Mouse (Mus musculus): Measurements from ENCODE around the gene Myg1. TPM values are rescaled to one million over a fixed set of nuclear protein-coding genes. Genes with fewer than 3 reads are reported as not detected.

The Myg1 gene
- total and polyA plus RNA-seq, 2 experiments = 25.5 to 32.3 TPM

GRCm38 (mm10) chr15:102377810-102378262, 46.3 kb downstream of the Myg1 start:
- H3K79me2 ChIP-seq (ENCODE audit: control insufficient read depth, insufficient read depth, low read length) = no peaks in the 10 kb centered on the region
- peak; percentile 15 for DNase-seq (ENCODE audit: extremely low read depth, low read depth, low spot score)
- no peak overlapping the region for H3K9ac ChIP-seq (ENCODE audit: low read depth, low read length)
- 38% methylated on average over 10 of the region's 10 CpGs for WGBS
- H3K27me3 ChIP-seq (ENCODE audit: control insufficient read depth, insufficient read depth, low read length) = no peaks in the 10 kb centered on the region
- no peak overlapping the region for H3K4me3 ChIP-seq (ENCODE audit: insufficient read depth, low read depth, low read length)
- H3K36me3 ChIP-seq (ENCODE audit: control insufficient read depth, insufficient read depth, low read length) = no peaks in the 10 kb centered on the region
- TF ChIP-seq POLR2A (IDR thresholded peaks at IDR 0.05; ENCODE audit: extremely low read depth, insufficient read depth, low read length) (no peak), CTCF (IDR thresholded peaks at IDR 0.05; ENCODE audit: low read depth, low read length) (no peak)
- H3K27ac ChIP-seq (replicated peaks; ENCODE audit: insufficient read depth, low read depth, low read length) = peak overlapping the region; percentile 45
- H3K4me1 ChIP-seq (ENCODE audit: control insufficient read depth, insufficient read depth, low read length) = peaks cover 7% of the 10 kb centered on the region; the same call in 1 of the 2 replicates

- H3K4me1 ChIP-seq (ENCODE audit: control insufficient read depth, insufficient read depth, low read length) = 0 out of 2 replicates have a peak, but pooled peaks cover 3% of the 10 kb centered on the region
- WGBS = 1% methylated on average over 7 of the region's 7 CpGs
- H3K79me2 ChIP-seq (ENCODE audit: control insufficient read depth, insufficient read depth, low read length) = no peaks in the 10 kb centered on the region
- no peak overlapping the region for H3K27ac ChIP-seq (replicated peaks; ENCODE audit: insufficient read depth, low read depth, low read length)
- TF ChIP-seq CTCF (IDR thresholded peaks at IDR 0.05; ENCODE audit: low read depth, low read length) = peak; percentile 96
- TF ChIP-seq POLR2A (IDR thresholded peaks at IDR 0.05; ENCODE audit: extremely low read depth, insufficient read depth, low read length) = no peak
- H3K27me3 ChIP-seq (ENCODE audit: control insufficient read depth, insufficient read depth, low read length) = no peaks in the 10 kb centered on the region
- peak; percentile 60 for DNase-seq (ENCODE audit: extremely low read depth, low read depth, low spot score)
- no peak overlapping the region for H3K4me3 ChIP-seq (ENCODE audit: insufficient read depth, low read depth, low read length)
- no peak overlapping the region for H3K9ac ChIP-seq (ENCODE audit: low read depth, low read length)
- H3K36me3 ChIP-seq (ENCODE audit: control insufficient read depth, insufficient read depth, low read length) = no peaks in the 10 kb centered on the region
These were observed 50.1 kb downstream of the Myg1 start for GRCm38 (mm10) chr15:102381575-102381974.

- H3K36me3 ChIP-seq (ENCODE audit: control insufficient read depth, insufficient read depth, low read length) = no peaks in the 10 kb centered on the region
- H3K9ac ChIP-seq (ENCODE audit: low read depth, low read length) = no peak overlapping the region
- DNase-seq (ENCODE audit: extremely low read depth, low read depth, low spot score) = no peak
- no peak overlapping the region for H3K27ac ChIP-seq (replicated peaks; ENCODE audit: insufficient read depth, low read depth, low read length)
- WGBS = 96% methylated on average over 6 of the region's 6 CpGs
- no peaks in the 10 kb centered on the region for H3K27me3 ChIP-seq (ENCODE audit: control insufficient read depth, insufficient read depth, low read length)
- H3K4me3 ChIP-seq (ENCODE audit: insufficient read depth, low read depth, low read length) = no peak overlapping the region
- H3K4me1 ChIP-seq (ENCODE audit: control insufficient read depth, insufficient read depth, low read length) = 0 out of 2 replicates have a peak, but pooled peaks cover 6% of the 10 kb centered on the region
- no peaks in the 10 kb centered on the region for H3K79me2 ChIP-seq (ENCODE audit: control insufficient read depth, insufficient read depth, low read length)
- TF ChIP-seq POLR2A (IDR thresholded peaks at IDR 0.05; ENCODE audit: extremely low read depth, insufficient read depth, low read length) (no peak), CTCF (IDR thresholded peaks at IDR 0.05; ENCODE audit: low read depth, low read length) (no peak)
These were observed 52.2 kb downstream of the Myg1 start for GRCm38 (mm10) chr15:102383671-102384070.

GRCm38 (mm10) chr15:102386640-102387039, 55.1 kb downstream of the Myg1 start:
- Histone ChIP-seq H3K27me3 (ENCODE audit: control insufficient read depth, insufficient read depth, low read length) (no peaks in the 10 kb centered on the region), H3K79me2 (ENCODE audit: control insufficient read depth, insufficient read depth, low read length) (no peaks in the 10 kb centered on the region), H3K4me3 (ENCODE audit: insufficient read depth, low read depth, low read length) (no peak overlapping the region), H3K27ac (replicated peaks; ENCODE audit: insufficient read depth, low read depth, low read length) (no peak overlapping the region), H3K9ac (ENCODE audit: low read depth, low read length) (no peak overlapping the region), H3K36me3 (ENCODE audit: control insufficient read depth, insufficient read depth, low read length) (no peaks in the 10 kb centered on the region), H3K4me1 (ENCODE audit: control insufficient read depth, insufficient read depth, low read length) (0 out of 2 replicates have a peak, but pooled peaks cover 6% of the 10 kb centered on the region)
- TF ChIP-seq CTCF (IDR thresholded peaks at IDR 0.05; ENCODE audit: low read depth, low read length) (no peak), POLR2A (IDR thresholded peaks at IDR 0.05; ENCODE audit: extremely low read depth, insufficient read depth, low read length) (no peak)
- DNase-seq (ENCODE audit: extremely low read depth, low read depth, low spot score) = peak; percentile 31
- WGBS = 46% methylated on average over 9 of the region's 9 CpGs

Other genes starting within 250 kb of the Myg1 start
- gene Tns2, start 231.3 kb upstream of the Myg1 start, total RNA-seq (2014; rRNA removed) = 21.8 and 36.5 TPM in 2 replicates
- gene Tns2, start 231.3 kb upstream of the Myg1 start, polyA plus RNA-seq (2012; rRNA removed) = 30.9 and 35.9 TPM in 2 replicates
- 9.2 and 12.1 TPM in 2 replicates for gene Spryd3, start 195.5 kb upstream of the Myg1 start, total RNA-seq (2014; rRNA removed)
- gene Spryd3, start 195.5 kb upstream of the Myg1 start, polyA plus RNA-seq (2012; rRNA removed) = 20.7 and 22.6 TPM in 2 replicates
- 1.0 and 1.8 TPM in 2 replicates for gene Igfbp6, start 187.3 kb upstream of the Myg1 start, total RNA-seq (2014; rRNA removed)
- gene Igfbp6, start 187.3 kb upstream of the Myg1 start, polyA plus RNA-seq (2012; rRNA removed) = 2.3 and 4.5 TPM in 2 replicates
- 27.5 and 36.5 TPM in 2 replicates for gene Soat2, start 181.2 kb upstream of the Myg1 start, total RNA-seq (2014; rRNA removed)
- gene Soat2, start 181.2 kb upstream of the Myg1 start, polyA plus RNA-seq (2012; rRNA removed) = 54.9 and 80.8 TPM in 2 replicates
- 15.6 and 21.0 TPM in 2 replicates for gene Zfp740, start 128.5 kb upstream of the Myg1 start, total RNA-seq (2014; rRNA removed)
- gene Zfp740, start 128.5 kb upstream of the Myg1 start, polyA plus RNA-seq (2012; rRNA removed) = 8.1 and 9.4 TPM in 2 replicates
- 47.6 and 449 TPM in 2 replicates for gene Csad, start 127.0 kb upstream of the Myg1 start, total RNA-seq (2014; rRNA removed)
- gene Csad, start 127.0 kb upstream of the Myg1 start, polyA plus RNA-seq (2012; rRNA removed) = 107 and 123 TPM in 2 replicates
- gene Itgb7, start 99.8 kb upstream of the Myg1 start, total RNA-seq (2014; rRNA removed) = 1.3 and 2.2 TPM in 2 replicates
- gene Itgb7, start 99.8 kb upstream of the Myg1 start, polyA plus RNA-seq (2012; rRNA removed) = 1.7 and 1.8 TPM in 2 replicates
- 1.5 and 2.0 TPM in 2 replicates for gene Rarg, start 74.2 kb upstream of the Myg1 start, total RNA-seq (2014; rRNA removed)
- 5.3 and 6.0 TPM in 2 replicates for gene Rarg, start 74.2 kb upstream of the Myg1 start, polyA plus RNA-seq (2012; rRNA removed)
- not detected in 2 replicates for gene Gm9918, start 61.1 kb upstream of the Myg1 start, total RNA-seq (2014; rRNA removed)
- 0.05 TPM in 1 of 2 replicates, not detected in the other for gene Gm9918, start 61.1 kb upstream of the Myg1 start, polyA plus RNA-seq (2012; rRNA removed)
- gene Mfsd5, start 52.3 kb upstream of the Myg1 start, total RNA-seq (2014; rRNA removed) = 8.5 and 10.1 TPM in 2 replicates
- gene Mfsd5, start 52.3 kb upstream of the Myg1 start, polyA plus RNA-seq (2012; rRNA removed) = 44.3 and 51.4 TPM in 2 replicates
- gene Espl1, start 35.4 kb upstream of the Myg1 start, total RNA-seq (2014; rRNA removed) = 0.09 and 0.27 TPM in 2 replicates
- gene Espl1, start 35.4 kb upstream of the Myg1 start, polyA plus RNA-seq (2012; rRNA removed) = 0.11 and 0.21 TPM in 2 replicates
- gene Pfdn5, start 5.6 kb upstream of the Myg1 start, total RNA-seq (2014; rRNA removed) = 137 and 195 TPM in 2 replicates
- gene Pfdn5, start 5.6 kb upstream of the Myg1 start, polyA plus RNA-seq (2012; rRNA removed) = 44.6 and 45.2 TPM in 2 replicates
- gene Aaas, start 19.1 kb downstream of the Myg1 start, total RNA-seq (2014; rRNA removed) = 4.0 and 8.3 TPM in 2 replicates
- 18.9 and 24.0 TPM in 2 replicates for gene Aaas, start 19.1 kb downstream of the Myg1 start, polyA plus RNA-seq (2012; rRNA removed)
- not detected in 2 replicates for gene Sp7, start 35.5 kb downstream of the Myg1 start, total RNA-seq (2014; rRNA removed)
- not detected in 2 replicates for gene Sp7, start 35.5 kb downstream of the Myg1 start, polyA plus RNA-seq (2012; rRNA removed)
- gene Sp1, start 74.4 kb downstream of the Myg1 start, total RNA-seq (2014; rRNA removed) = 16.7 and 18.2 TPM in 2 replicates
- gene Sp1, start 74.4 kb downstream of the Myg1 start, polyA plus RNA-seq (2012; rRNA removed) = 7.3 and 7.6 TPM in 2 replicates
- 0.07 and 0.09 TPM in 2 replicates for gene Amhr2, start 113.7 kb downstream of the Myg1 start, total RNA-seq (2014; rRNA removed)
- gene Amhr2, start 113.7 kb downstream of the Myg1 start, polyA plus RNA-seq (2012; rRNA removed) = 0.40 and 0.49 TPM in 2 replicates
- 7.3 and 11.1 TPM in 2 replicates for gene Prr13, start 127.3 kb downstream of the Myg1 start, total RNA-seq (2014; rRNA removed)
- gene Prr13, start 127.3 kb downstream of the Myg1 start, polyA plus RNA-seq (2012; rRNA removed) = 93.4 and 98.3 TPM in 2 replicates
- 112 and 189 TPM in 2 replicates for gene Pcbp2, start 138.8 kb downstream of the Myg1 start, total RNA-seq (2014; rRNA removed)
- 261 and 273 TPM in 2 replicates for gene Pcbp2, start 138.8 kb downstream of the Myg1 start, polyA plus RNA-seq (2012; rRNA removed)
- not detected in 2 replicates for gene Gm10337, start 172.0 kb downstream of the Myg1 start, total RNA-seq (2014; rRNA removed)
- gene Gm10337, start 172.0 kb downstream of the Myg1 start, polyA plus RNA-seq (2012; rRNA removed) = not detected in 2 replicates
- gene Map3k12, start 185.4 kb downstream of the Myg1 start, total RNA-seq (2014; rRNA removed) = 0.34 and 0.46 TPM in 2 replicates
- gene Map3k12, start 185.4 kb downstream of the Myg1 start, polyA plus RNA-seq (2012; rRNA removed) = 0.22 and 0.43 TPM in 2 replicates
- 15.2 and 16.0 TPM in 2 replicates for gene Tarbp2, start 186.5 kb downstream of the Myg1 start, total RNA-seq (2014; rRNA removed)
- 34.1 and 40.6 TPM in 2 replicates for gene Tarbp2, start 186.5 kb downstream of the Myg1 start, polyA plus RNA-seq (2012; rRNA removed)
- gene Npff, start 193.2 kb downstream of the Myg1 start, total RNA-seq (2014; rRNA removed) = 0.27 and 0.65 TPM in 2 replicates
- 1.4 and 3.5 TPM in 2 replicates for gene Npff, start 193.2 kb downstream of the Myg1 start, polyA plus RNA-seq (2012; rRNA removed)